Mouse (Mus musculus) lung, embryonic 16.5 days (tissue): ENCODE data around the gene Dlg4. TPM values are rescaled to one million over a fixed set of nuclear protein-coding genes. Genes with fewer than 3 reads are reported as not detected.
A peak's percentile ranks its signal among the peaks of the same experiment; 100 is the strongest.

Experiments
- ATAC-seq: fragments of 200-750 bp; cut with Nextera tagmentation; 2 replicates; pipeline ENCODE4 v1.8.0; 2017; ENCODE audit warnings: low read depth, mild to moderate bottlenecking, moderate library complexity
- H3K27ac ChIP-seq: fragments of 300-500 bp; sonication (generic); 2 replicates; pipeline ENCODE4 v1.5.1; 2014; ENCODE audit warnings: mild to moderate bottlenecking, control low read depth, low read length
- H3K27me3 ChIP-seq: fragments of 300-500 bp; sonication (generic); 2 replicates; pipeline ENCODE4 v1.6.1; 2014; ENCODE audit warnings: low read depth, low read length, mixed read lengths; ENCODE audit not compliant: control insufficient read depth, insufficient read depth
- H3K36me3 ChIP-seq: fragments of 300-500 bp; sonication (generic); 2 replicates; pipeline ENCODE4 v1.6.1; 2014; ENCODE audit warnings: low read length; ENCODE audit not compliant: control insufficient read depth, insufficient read depth
- H3K4me1 ChIP-seq: fragments of 300-500 bp; sonication (generic); replicated peaks from 2 replicates; pipeline ENCODE4 v1.6.1; 2014; ENCODE audit warnings: low read length, mixed read lengths; ENCODE audit not compliant: control insufficient read depth, insufficient read depth
- H3K4me2 ChIP-seq: fragments of 300-500 bp; sonication (generic); 2 replicates; pipeline ENCODE4 v1.6.1; 2014; ENCODE audit warnings: low read depth, low read length, control low read depth
- H3K4me3 ChIP-seq: fragments of 300-500 bp; sonication (generic); 2 replicates; pipeline ENCODE4 v1.5.1; 2014; ENCODE audit warnings: mild to moderate bottlenecking, low read length, control low read depth
- H3K9ac ChIP-seq: fragments of 300-500 bp; sonication (generic); 2 replicates; pipeline ENCODE4 v1.6.1; 2014; ENCODE audit warnings: low read length, control low read depth
- H3K9me3 ChIP-seq: fragments of 300-500 bp; sonication (generic); 2 replicates; pipeline ENCODE4 v1.6.1; 2016; ENCODE audit warnings: low read length; ENCODE audit not compliant: control insufficient read depth
- WGBS: fragments of 180-500 bp; shearing (Covaris S2); extraction: QIAGEN DNeasy Blood & Tissue Kit; methylation state at CpG from one replicate; pipeline ENCODE4 v1.1.7; 2014; 5-methylcytosine and 5-hydroxymethylcytosine counted together
- polyA plus RNA-seq: library from polyadenylated mRNA; unstranded; fragments of >200 nt; fragmentation: Nextera tagmentation; extraction: Ambion mirVana; gene quantifications from 2 replicates; pipeline ENCODE4 v1.2.1, GENCODE M21; 2015

Gene Dlg4
- polyA plus RNA-seq, 1 experiment from 2014 or later = 7.9 TPM

GRCm38 (mm10) chr11:70030651-70031320, 14.0 kb downstream of the Dlg4 start:
- peaks cover 8% of the 10 kb centered on the region for H3K36me3 ChIP-seq
- 88% methylated on average over 28 of the region's 28 CpGs for WGBS
- no peaks in the 10 kb centered on the region for H3K9me3 ChIP-seq
- H3K27me3 ChIP-seq = no peaks in the 10 kb centered on the region
- no peak overlapping the region for H3K27ac ChIP-seq
- H3K4me2 ChIP-seq = no peak overlapping the region
- H3K9ac ChIP-seq = no peak overlapping the region
- H3K4me3 ChIP-seq = no peak overlapping the region
- no peak for ATAC-seq
- H3K4me1 ChIP-seq = peaks cover 37% of the 10 kb centered on the region

GRCm38 (mm10) chr11:70031321-70031670, 14.6 kb downstream of the Dlg4 start:
- no peak overlapping the region for H3K4me3 ChIP-seq
- H3K27me3 ChIP-seq = no peaks in the 10 kb centered on the region
- no peak for ATAC-seq
- no peak overlapping the region for H3K4me2 ChIP-seq
- H3K4me1 ChIP-seq = peaks cover 34% of the 10 kb centered on the region
- H3K27ac ChIP-seq = no peak overlapping the region
- H3K9ac ChIP-seq = no peak overlapping the region
- WGBS = 96% methylated on average over 11 of the region's 11 CpGs
- no peaks in the 10 kb centered on the region for H3K9me3 ChIP-seq
- H3K36me3 ChIP-seq = peaks cover 8% of the 10 kb centered on the region

- WGBS = 74% methylated on average over 7 of the region's 7 CpGs
- Histone ChIP-seq H3K36me3 (peaks cover 8% of the 10 kb centered on the region), H3K4me1 (no peaks in the 10 kb centered on the region), H3K4me3 (no peak overlapping the region), H3K27ac (no peak overlapping the region), H3K9me3 (no peaks in the 10 kb centered on the region), H3K27me3 (no peaks in the 10 kb centered on the region), H3K9ac (no peak overlapping the region), H3K4me2 (no peak overlapping the region)
- ATAC-seq = no peak
Observed at GRCm38 (mm10) chr11:70038174-70038573, 21.4 kb downstream of the Dlg4 start.

- no peak overlapping the region for H3K9ac ChIP-seq
- H3K36me3 ChIP-seq = peaks cover 15% of the 10 kb centered on the region
- WGBS = 92% methylated on average over 10 of the region's 10 CpGs
- 0 out of 2 replicates have a peak, but pooled peaks have one; percentile 5 for ATAC-seq
- H3K27ac ChIP-seq = no peak overlapping the region
- H3K4me2 ChIP-seq = no peak overlapping the region
- no peaks in the 10 kb centered on the region for H3K4me1 ChIP-seq
- H3K27me3 ChIP-seq = no peaks in the 10 kb centered on the region
- no peak overlapping the region for H3K4me3 ChIP-seq
- no peaks in the 10 kb centered on the region for H3K9me3 ChIP-seq
Observed at GRCm38 (mm10) chr11:70039631-70040030, 22.9 kb downstream of the Dlg4 start.

- WGBS = 83% methylated on average over 7 of the region's 7 CpGs
- Histone ChIP-seq H3K4me1 (no peaks in the 10 kb centered on the region), H3K36me3 (peaks cover 15% of the 10 kb centered on the region), H3K4me2 (no peak overlapping the region), H3K27ac (no peak overlapping the region), H3K9me3 (no peaks in the 10 kb centered on the region), H3K27me3 (no peaks in the 10 kb centered on the region), H3K4me3 (no peak overlapping the region), H3K9ac (no peak overlapping the region)
- ATAC-seq = no peak
Observed at GRCm38 (mm10) chr11:70040184-70040583, 23.4 kb downstream of the Dlg4 start.

- 85% methylated on average over 23 of the region's 23 CpGs for WGBS
Observed at GRCm38 (mm10) chr11:70042309-70043085, 25.8 kb downstream of the Dlg4 start.

GRCm38 (mm10) chr11:70043665-70044064, 26.9 kb downstream of the Dlg4 start:
- no peak overlapping the region for H3K4me3 ChIP-seq

More at GRCm38 (mm10) chr11:70042309-70043085, 25.8 kb downstream of the Dlg4 start:
- H3K9ac ChIP-seq = no peak overlapping the region
- H3K36me3 ChIP-seq = peaks cover 15% of the 10 kb centered on the region
- no peak overlapping the region for H3K4me3 ChIP-seq
- no peaks in the 10 kb centered on the region for H3K9me3 ChIP-seq
- no peak overlapping the region for H3K27ac ChIP-seq
- no peak overlapping the region for H3K4me2 ChIP-seq
- H3K4me1 ChIP-seq = no peaks in the 10 kb centered on the region
- no peak for ATAC-seq
- H3K27me3 ChIP-seq = no peaks in the 10 kb centered on the region

GRCm38 (mm10) chr11:70045435-70045834, 28.7 kb downstream of the Dlg4 start:
- Histone ChIP-seq H3K36me3 (peaks cover 7% of the 10 kb centered on the region; the same call in 1 of the 2 replicates), H3K4me1 (no peaks in the 10 kb centered on the region), H3K27ac (no peak overlapping the region), H3K4me2 (no peak overlapping the region), H3K9ac (no peak overlapping the region), H3K4me3 (no peak overlapping the region), H3K27me3 (no peaks in the 10 kb centered on the region), H3K9me3 (no peaks in the 10 kb centered on the region)
- peak; percentile 34; the same call in 1 of the 2 replicates for ATAC-seq
- WGBS = 23% methylated on average over 9 of the region's 9 CpGs

More at GRCm38 (mm10) chr11:70043665-70044064, 26.9 kb downstream of the Dlg4 start:
- peaks cover 12% of the 10 kb centered on the region for H3K36me3 ChIP-seq
- H3K9me3 ChIP-seq = no peaks in the 10 kb centered on the region
- no peak for ATAC-seq
- no peaks in the 10 kb centered on the region for H3K27me3 ChIP-seq
- 83% methylated on average over 7 of the region's 7 CpGs for WGBS
- H3K9ac ChIP-seq = no peak overlapping the region
- no peaks in the 10 kb centered on the region for H3K4me1 ChIP-seq
- H3K4me2 ChIP-seq = no peak overlapping the region
- no peak overlapping the region for H3K27ac ChIP-seq

GRCm38 (mm10) chr11:70049366-70049765, 32.6 kb downstream of the Dlg4 start:
- ATAC-seq = no peak
- Histone ChIP-seq H3K4me1 (no peaks in the 10 kb centered on the region), H3K9ac (no peak overlapping the region), H3K9me3 (no peaks in the 10 kb centered on the region), H3K27me3 (no peaks in the 10 kb centered on the region), H3K4me3 (no peak overlapping the region), H3K4me2 (no peak overlapping the region), H3K36me3 (0 out of 2 replicates have a peak, but pooled peaks cover 3% of the 10 kb centered on the region), H3K27ac (no peak overlapping the region)
- 53% methylated on average over 6 of the region's 6 CpGs for WGBS
